Comparison of ENCODE assay signal across 8 mouse cellular contexts in the genomic region with DNA sequence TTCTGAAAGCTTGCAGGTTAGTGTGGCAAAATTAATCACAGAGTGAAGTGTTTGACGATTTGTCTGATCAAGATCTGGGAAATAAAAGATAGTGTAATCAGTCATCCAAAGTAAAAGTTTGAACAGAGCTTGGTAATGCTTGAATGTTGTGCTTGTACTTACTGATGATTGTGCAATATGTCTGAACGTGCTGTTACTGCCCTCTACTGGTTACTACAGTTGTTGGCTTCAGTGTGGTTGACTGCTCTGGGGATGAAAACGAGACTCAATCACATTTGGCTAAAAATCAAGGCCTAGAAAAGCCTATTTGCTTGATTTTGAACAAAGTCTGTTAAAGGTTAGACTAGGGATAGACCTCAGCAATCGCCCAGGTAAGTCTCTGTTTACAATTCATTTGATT.
A peak's percentile ranks its signal among the peaks of the same experiment; 100 is the strongest.
DNase-seq lines count a peak whose midpoint lies in the region; ATAC-seq and TF ChIP-seq lines count a peak whose summit lies in the region.
"Had no signal": no experiment of that assay in that cellular context is flagged by ENCODE, and none has a peak within 500 bp of the region (broad histone marks: within the 10 kb centered on the region; RNA-seq: fewer than 3 reads in every experiment).

No protein-coding gene starts in this region.

- H3K4me2 ChIP-seq in hindbrain, postnatal 0 days (ENCODE audit: low read depth, low read length) = no peak overlapping the region
- H3K4me2 ChIP-seq in neural tube, embryonic 13.5 days = no peak overlapping the region
- H3K4me2 ChIP-seq: stomach, embryonic 15.5 days had no signal

- WGBS in hindbrain, postnatal 0 days = 38% methylated on average over 4 of the region's 4 CpGs
- 52% methylated on average over 4 of the region's 4 CpGs for WGBS in neural tube, embryonic 13.5 days

- peaks cover 2% of the 10 kb centered on the region; the same call in 1 of the 2 replicates for H3K36me3 ChIP-seq in hindbrain, postnatal 0 days (ENCODE audit: insufficient read depth, low read length)
- H3K36me3 ChIP-seq in neural tube, embryonic 13.5 days = peaks cover 29% of the 10 kb centered on the region

- H3K27ac ChIP-seq in hindbrain, postnatal 0 days = no peak overlapping the region
- no peak overlapping the region for H3K27ac ChIP-seq in neural tube, embryonic 13.5 days (replicated peaks)
- H3K27ac ChIP-seq: stomach, embryonic 15.5 days had no signal

- intact Hi-C loops in left cerebral cortex, postnatal 4 days (cut with DNase I) = loop anchor here (5.0 to 10.0 kb wide), 3 partner anchors 90 to 1360 kb away; a partner anchor contains a TSS

- peak; percentile 88 for ATAC-seq in erythroblast, adult 5-6 weeks (replicated peaks; ENCODE audit: low FRiP score, poor library complexity, severe bottlenecking)
- ATAC-seq in hindbrain, postnatal 0 days = peak; percentile 84
- peak; percentile 80 for ATAC-seq in neural tube, embryonic 13.5 days (ENCODE audit: low read depth)

- H3K27me3 ChIP-seq in hindbrain, postnatal 0 days (ENCODE audit: insufficient read depth, low read length) = no peaks in the 10 kb centered on the region
- no peaks in the 10 kb centered on the region for H3K27me3 ChIP-seq in neural tube, embryonic 13.5 days
- H3K27me3 ChIP-seq: stomach, embryonic 15.5 days had no signal

- no peaks in the 10 kb centered on the region for H3K9me3 ChIP-seq in hindbrain, postnatal 0 days (ENCODE audit: low read length)
- H3K9me3 ChIP-seq in neural tube, embryonic 13.5 days = no peaks in the 10 kb centered on the region
- H3K9me3 ChIP-seq: stomach, embryonic 15.5 days had no signal

- H3K4me1 ChIP-seq in hindbrain, postnatal 0 days (ENCODE audit: insufficient read depth, low read length) = no peaks in the 10 kb centered on the region
- no peaks in the 10 kb centered on the region for H3K4me1 ChIP-seq in neural tube, embryonic 13.5 days (replicated peaks)
- H3K4me1 ChIP-seq: stomach, embryonic 15.5 days had no signal

- no peak overlapping the region for H3K4me3 ChIP-seq in hindbrain, postnatal 0 days (ENCODE audit: low read length)
- no peak overlapping the region for H3K4me3 ChIP-seq in neural tube, embryonic 13.5 days
- H3K4me3 ChIP-seq: stomach, embryonic 15.5 days had no signal

- TF ChIP-seq CTCF in hindbrain, postnatal 0 days (IDR thresholded peaks at IDR 0.05; ENCODE audit: low read depth) = peak; percentile 88

- no peak overlapping the region for H3K9ac ChIP-seq in hindbrain, postnatal 0 days (replicated peaks; ENCODE audit: low read length)
- H3K9ac ChIP-seq in neural tube, embryonic 13.5 days = no peak overlapping the region
- H3K9ac ChIP-seq: stomach, embryonic 15.5 days had no signal

- DNase-seq in thymus, postnatal 0 days (ENCODE audit: low spot score) = peak; percentile 56
- DNase-seq in thymus, adult 18-20 months = no peak
- peak; percentile 58 for DNase-seq in adrenal gland, postnatal 14 days
- DNase-seq in hindbrain, postnatal 0 days (ENCODE audit: low spot score) = peak; percentile 77
- DNase-seq in left cerebral cortex, postnatal 4 days = peak; percentile 4

Comparison
In these comparisons a context has a peak if more than half of its experiments do, and no peak if none do; other contexts are left out.
1. DNase-seq: peak in thymus, postnatal 0 days (single experiment), adrenal gland, postnatal 14 days (single experiment), hindbrain, postnatal 0 days (single experiment) and left cerebral cortex, postnatal 4 days (single experiment); none in thymus, adult 18-20 months (0 of 2).
2. Peak in every context shown above with its lines, with median percentiles within 50 percentile points of each other: ATAC-seq.